Mouse (Mus musculus) heart, postnatal 10 days (tissue): ENCODE results near the gene Lcn2. TPM values are rescaled to one million over a fixed set of nuclear protein-coding genes. Genes with fewer than 3 reads are reported as not detected.

Source experiments
- DNase-seq, 2 experiments: peaks; one replicate each; pipeline ENCODE4 v3.0.0; 2021
- intact Hi-C: fragments of 180-260 bp; cut with DNase I; formaldehyde crosslinking; loops from one replicate; pipeline ENCODE4 v1.15.1; 2025
- total RNA-seq, 2 experiments: library from RNA; stranded (reverse); gene quantifications; 2 replicates each; pipeline ENCODE4 v1.2.3; 2021

Gene Lcn2
- total RNA-seq, 2 experiments from 2014 or later = 4.2 to 7.1 TPM

- intact Hi-C loops = no loop called here
- no peak for DNase-seq
Measured at GRCm38 (mm10) chr2:32348311-32348710, 39.7 kb downstream of the Lcn2 start.

DNA sequence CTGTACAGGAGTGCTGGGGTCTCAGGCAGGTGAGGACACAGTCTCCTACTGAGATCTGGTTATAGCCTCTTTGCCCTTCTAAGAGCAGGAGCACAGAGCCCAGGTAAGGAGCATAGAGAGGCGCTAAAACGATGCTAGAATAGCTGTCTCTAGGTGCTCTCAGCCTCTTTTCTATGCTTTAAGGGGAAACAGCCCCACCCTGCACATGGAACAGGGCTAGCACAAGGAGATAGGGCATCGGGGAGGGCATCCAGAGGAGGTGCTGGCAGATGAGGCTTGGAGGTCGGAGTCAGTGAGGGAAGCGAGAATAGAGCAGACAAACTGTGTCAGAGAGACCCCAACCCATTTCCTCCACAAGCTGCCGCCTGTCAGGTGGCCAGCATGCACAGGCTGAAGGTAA is 41.0 kb downstream of the Lcn2 start:
- DNase-seq = no peak

GRCm38 (mm10) chr2:32344598-32345321 is 43.3 kb downstream of the Lcn2 start:
- intact Hi-C loops = no loop called here
- DNase-seq = no peak

More for the DNA sequence above, 41.0 kb downstream of the Lcn2 start:
- intact Hi-C loops = no loop called here

DNA sequence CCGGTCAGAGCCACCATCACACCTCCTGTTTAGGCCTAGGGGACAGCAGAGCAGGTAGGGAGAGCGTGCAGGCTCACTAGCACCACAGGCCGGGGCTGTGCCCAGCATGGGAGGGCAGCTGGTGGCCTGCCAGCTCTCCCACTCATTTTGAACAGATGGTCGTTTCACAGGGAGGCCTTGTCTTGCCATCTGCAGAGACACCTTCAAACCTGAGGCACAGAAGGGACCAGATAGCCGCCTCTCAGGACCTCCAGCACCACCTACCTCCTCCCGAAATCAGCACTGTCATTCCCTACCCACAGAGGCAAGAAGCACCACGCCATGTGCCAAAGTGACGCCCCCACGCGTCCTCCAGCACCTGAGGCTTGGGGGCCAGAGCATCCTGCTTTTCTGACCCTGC is 44.0 kb downstream of the Lcn2 start:
- intact Hi-C loops = no loop called here
- DNase-seq = no peak

DNA sequence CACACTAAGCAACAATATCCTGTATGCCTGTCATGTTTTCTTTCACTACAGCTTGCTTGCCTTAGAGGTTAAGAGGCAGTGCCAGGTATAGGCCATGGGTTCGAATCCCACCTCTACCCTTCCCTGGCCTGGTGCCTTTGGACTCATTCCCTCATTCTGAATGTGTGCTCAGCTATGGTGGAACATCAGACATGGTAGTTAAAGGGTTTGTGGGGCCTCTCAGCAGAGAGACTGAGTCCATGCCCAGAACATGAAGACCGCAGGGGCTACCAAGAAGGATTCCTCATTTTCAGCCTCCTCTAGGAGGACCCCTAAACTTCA is 44.7 kb downstream of the Lcn2 start:
- intact Hi-C loops = no loop called here
- DNase-seq = no peak

GRCm38 (mm10) chr2:32342539-32343350 is 45.3 kb downstream of the Lcn2 start:
- intact Hi-C loops = no loop called here

DNA sequence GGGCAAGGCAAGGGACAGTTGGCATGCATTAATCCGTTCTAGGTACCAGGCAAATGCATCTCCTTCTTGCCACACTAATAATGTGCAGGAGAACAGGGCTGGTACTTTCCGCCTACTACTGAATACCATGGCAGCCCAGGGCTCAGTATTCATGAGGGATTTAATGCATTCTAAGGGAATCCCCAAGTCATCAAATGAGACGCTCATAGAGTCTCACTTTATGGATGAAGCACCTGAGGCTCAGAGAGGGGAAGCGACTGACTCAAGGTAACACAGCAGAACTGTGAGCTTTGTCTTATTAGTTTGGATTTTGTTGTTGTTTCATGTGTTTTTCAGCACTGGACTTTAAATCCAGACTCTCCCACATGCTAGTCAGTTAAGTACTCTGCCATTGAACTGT is 46.0 kb downstream of the Lcn2 start:
- intact Hi-C loops = no loop called here
- no peak for DNase-seq

More at GRCm38 (mm10) chr2:32342539-32343350, 45.3 kb downstream of the Lcn2 start:
- DNase-seq = peak; percentile 51 to 53

GRCm38 (mm10) chr2:32341634-32341939 is 46.5 kb downstream of the Lcn2 start:
- no peak for DNase-seq
- intact Hi-C loops = no loop called here

- DNase-seq = no peak
- intact Hi-C loops = no loop called here
Measured at GRCm38 (mm10) chr2:32340836-32341633, 47.0 kb downstream of the Lcn2 start.

DNA sequence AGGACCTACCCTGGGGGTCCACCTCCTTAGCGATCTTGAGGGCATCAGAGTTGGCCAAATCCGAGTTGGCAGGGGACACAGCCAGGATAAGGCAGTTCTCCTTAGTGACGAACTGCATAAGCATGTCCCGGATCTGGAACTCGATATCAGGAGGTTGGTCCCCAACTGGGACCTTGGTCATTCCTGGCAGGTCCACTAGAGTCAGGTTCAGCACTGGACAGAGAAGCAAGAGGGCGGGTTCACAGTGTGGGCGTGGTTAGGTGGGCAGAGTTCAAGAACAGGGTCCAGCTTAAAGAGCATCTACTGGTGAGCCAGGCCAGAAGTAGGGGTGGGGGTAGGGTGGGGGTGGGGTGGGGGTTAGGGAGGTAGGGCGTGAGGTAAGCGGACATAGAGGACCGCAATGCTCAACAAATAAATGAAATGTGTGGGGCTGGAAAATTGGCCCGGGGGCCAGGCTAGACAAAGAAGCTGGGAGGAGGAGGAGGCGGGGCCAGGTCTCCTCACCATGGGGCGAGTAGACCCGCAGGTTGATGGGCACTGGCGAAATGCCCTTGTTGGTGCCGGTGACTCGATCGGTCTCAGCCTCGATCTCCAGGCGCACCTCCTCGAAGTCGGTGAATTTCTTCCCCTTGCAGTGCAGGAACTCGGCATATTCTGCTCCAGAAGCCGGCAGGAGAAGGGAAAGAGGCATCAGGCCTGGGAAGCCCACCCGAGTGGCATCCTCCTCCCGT is 48.0 kb downstream of the Lcn2 start:
- no peak for DNase-seq
- intact Hi-C loops = no loop called here

DNA sequence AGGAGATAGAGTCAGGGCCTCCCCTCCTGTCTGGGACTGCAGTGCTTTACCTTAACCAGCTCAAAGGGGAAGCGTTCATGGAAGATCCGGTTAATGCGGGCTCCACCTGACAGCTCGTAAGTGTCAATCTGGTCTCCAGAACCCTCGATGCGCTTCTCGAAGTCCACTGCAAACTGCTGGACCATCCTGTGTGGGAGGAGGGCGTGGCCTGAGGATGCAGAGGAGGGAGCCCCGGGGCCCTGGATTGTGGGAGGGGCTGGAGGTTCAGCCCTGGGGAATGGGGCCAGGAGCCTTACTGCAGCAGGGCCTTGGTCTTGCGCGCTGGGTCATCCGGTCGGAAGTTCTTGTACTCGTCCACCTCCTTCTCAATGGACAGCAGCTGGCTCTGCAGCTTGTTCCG is 52.2 kb downstream of the Lcn2 start:
- no peak for DNase-seq
- intact Hi-C loops = no loop called here

Other genes starting within 250 kb of the Lcn2 start
- 100 to 1,000 TPM; 118 to 134 TPM for gene Prrc2b, start 237.2 kb downstream of the Lcn2 start, total RNA-seq
- gene Pomt1, start 151.7 kb downstream of the Lcn2 start, total RNA-seq = 10 to 100 TPM; 13.9 to 14.5 TPM
- 10 to 100 TPM; 30.9 to 34.9 TPM for gene Uck1, start 128.1 kb downstream of the Lcn2 start, total RNA-seq
- gene Golga2, start 100.9 kb downstream of the Lcn2 start, total RNA-seq = 10 to 100 TPM; 73.7 to 74.8 TPM
- 100 to 1,000 TPM; 163 to 182 TPM for gene Swi5, start 100.2 kb downstream of the Lcn2 start, total RNA-seq
- gene Ciz1, start 35.9 kb downstream of the Lcn2 start, total RNA-seq = 10 to 100 TPM; 37.4 to 39.3 TPM
- gene Dnm1, start 34.9 kb downstream of the Lcn2 start, total RNA-seq = 10 to 100 TPM; 10.0 to 12.5 TPM
- 10 to 100 TPM; 52.7 to 57.4 TPM for gene 1110008P14Rik, start 6.3 kb downstream of the Lcn2 start, total RNA-seq
- gene Ptges2, start 7.6 kb upstream of the Lcn2 start, total RNA-seq = 10 to 100 TPM; 63.4 to 70.0 TPM
- 1 to 10 TPM; 3.2 to 4.4 TPM for gene Naif1, start 62.2 kb upstream of the Lcn2 start, total RNA-seq
- gene Slc25a25, start 63.2 kb upstream of the Lcn2 start, total RNA-seq = 10 to 100 TPM; 10.1 to 13.5 TPM
- gene Fam102a, start 147.1 kb upstream of the Lcn2 start, total RNA-seq = 10 to 100 TPM in 1 of 2 experiments, 1 to 10 TPM in 1; 9.7 to 13.0 TPM
- gene Dpm2, start 182.6 kb upstream of the Lcn2 start, total RNA-seq = 10 to 100 TPM; 31.2 to 32.6 TPM
- not detected for gene Pip5kl1, start 186.5 kb upstream of the Lcn2 start, total RNA-seq
- not detected for gene 9430097D07Rik, start 187.4 kb upstream of the Lcn2 start, total RNA-seq
- 10 to 100 TPM; 29.3 to 31.8 TPM for gene St6galnac4, start 198.8 kb upstream of the Lcn2 start, total RNA-seq
- 100 to 1,000 TPM in 1 of 2 experiments, 10 to 100 TPM in 1; 87.9 to 103 TPM for gene St6galnac6, start 211.5 kb upstream of the Lcn2 start, total RNA-seq
- gene Ak1, start 233.5 kb upstream of the Lcn2 start, total RNA-seq = 100 to 1,000 TPM; 522 to 538 TPM